Mouse (Mus musculus) thymus, adult 2 months (tissue): Measurements from ENCODE around the gene Rerg.

Experiments
- CTCF ChIP-seq: fragments of 200-500 bp; IDR thresholded peaks from 2 replicates; pipeline ENCODE4 v1.5.1; 2012; ENCODE audit warnings: mild to moderate bottlenecking, control low read depth, low read length, moderate library complexity, borderline replicate concordance; ENCODE audit not compliant: control insufficient read depth, poor library complexity, insufficient read depth; ENCODE audit errors: extremely low read depth
- POLR2A ChIP-seq: fragments of 200-500 bp; IDR thresholded peaks from 2 replicates; pipeline ENCODE4 v1.6.1; 2012; ENCODE audit warnings: mild to moderate bottlenecking, low read length, control low read depth, moderate library complexity; ENCODE audit not compliant: control insufficient read depth, poor library complexity, insufficient read depth; ENCODE audit errors: extremely low read depth

DNA sequence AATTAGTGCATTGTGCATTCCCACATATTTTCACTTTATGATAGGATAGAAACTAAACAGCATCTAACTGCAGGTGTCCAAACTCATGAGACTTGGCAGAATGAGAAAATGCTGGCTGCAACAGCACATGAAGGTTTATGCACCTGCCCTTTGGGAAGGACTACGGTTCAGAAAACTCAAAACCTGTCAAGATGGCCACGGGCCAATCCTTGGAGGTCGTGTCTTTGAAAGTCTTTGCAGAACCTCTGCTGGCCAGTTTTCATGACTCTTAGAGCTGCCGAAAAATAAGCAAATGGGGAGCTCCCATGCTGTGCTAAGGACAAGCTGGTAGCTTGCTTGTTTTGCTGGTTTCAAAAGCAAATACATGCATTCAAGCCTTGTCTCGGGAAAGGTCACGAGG, 156.0 kb downstream of the Rerg start:
- TF ChIP-seq POLR2A: no peak
- TF ChIP-seq CTCF: no peak
